Mouse (Mus musculus) MEL-GATA-1-ER (cell line): Measurements from ENCODE around the gene Patl2.
"Not testable (repeated sequence)": the region's sequence is repeated elsewhere in the genome, so short reads cannot be mapped to it uniquely, and the experiment has no call there.

Source experiments
- DNase-seq: peaks from one replicate; pipeline ENCODE4 v3.0.0-alpha.2; 2012; ENCODE audit warnings: low read depth; ENCODE audit errors: extremely low read depth

Patl2 gene

GRCm38 (mm10) chr2:122186106-122186505 lies at the start of gene Patl2, which contains the start of gene Terb2:
TSS of gene Patl2 (minus strand) at chr2:122186189.
TSS of gene Terb2 (plus strand) at chr2:122186272.
- no peak for DNase-seq

- DNase-seq = no peak
These were observed 49.4 kb upstream of the Patl2 start for GRCm38 (mm10) chr2:122235425-122235824.

GRCm38 (mm10) chr2:122234611-122235288 lies 48.8 kb upstream of the Patl2 start, which contains the start of gene Sord:
TSS of gene Sord (plus strand) at chr2:122234749.
- peak; percentile 63 for DNase-seq

- peak; percentile 59 for DNase-seq
These were observed 48.0 kb upstream of the Patl2 start for GRCm38 (mm10) chr2:122233759-122234557.

- DNase-seq = no peak
These were observed 47.4 kb upstream of the Patl2 start for GRCm38 (mm10) chr2:122233341-122233740.

GRCm38 (mm10) chr2:122231616-122232015 lies 45.6 kb upstream of the Patl2 start:
- DNase-seq = no peak

- DNase-seq = no peak
These were observed 44.4 kb upstream of the Patl2 start for GRCm38 (mm10) chr2:122230395-122230794.

GRCm38 (mm10) chr2:122223654-122224053 lies 37.7 kb upstream of the Patl2 start:
- no peak for DNase-seq

- peak; percentile 62 for DNase-seq
These were observed 36.3 kb upstream of the Patl2 start for GRCm38 (mm10) chr2:122222272-122222671.

GRCm38 (mm10) chr2:122221798-122222197 lies 35.8 kb upstream of the Patl2 start:
- no peak for DNase-seq

GRCm38 (mm10) chr2:122221378-122221777 lies 35.4 kb upstream of the Patl2 start:
- no peak for DNase-seq

GRCm38 (mm10) chr2:122218234-122218633 lies 32.2 kb upstream of the Patl2 start:
- DNase-seq = no peak

GRCm38 (mm10) chr2:122217075-122217474 lies 31.1 kb upstream of the Patl2 start:
- DNase-seq = not testable (repeated sequence)

GRCm38 (mm10) chr2:122210534-122211228 lies 24.7 kb upstream of the Patl2 start:
- DNase-seq = no peak

GRCm38 (mm10) chr2:122206440-122207107 lies 20.6 kb upstream of the Patl2 start:
- DNase-seq = no peak

GRCm38 (mm10) chr2:122201501-122201900 lies 15.5 kb upstream of the Patl2 start:
- no peak for DNase-seq

- peak; percentile 51 for DNase-seq
These were observed 8.5 kb upstream of the Patl2 start for GRCm38 (mm10) chr2:122194509-122194929.

GRCm38 (mm10) chr2:122191849-122192248 lies 5.9 kb upstream of the Patl2 start:
- DNase-seq = peak; percentile 32

GRCm38 (mm10) chr2:122186751-122187150 lies 762 bp upstream of the Patl2 start:
- no peak for DNase-seq

GRCm38 (mm10) chr2:122185086-122185485 lies 903 bp downstream of the Patl2 start:
- DNase-seq = no peak
